Mouse (Mus musculus): ENCODE data around the gene Tex19.2.

The Tex19.2 gene

DNA sequence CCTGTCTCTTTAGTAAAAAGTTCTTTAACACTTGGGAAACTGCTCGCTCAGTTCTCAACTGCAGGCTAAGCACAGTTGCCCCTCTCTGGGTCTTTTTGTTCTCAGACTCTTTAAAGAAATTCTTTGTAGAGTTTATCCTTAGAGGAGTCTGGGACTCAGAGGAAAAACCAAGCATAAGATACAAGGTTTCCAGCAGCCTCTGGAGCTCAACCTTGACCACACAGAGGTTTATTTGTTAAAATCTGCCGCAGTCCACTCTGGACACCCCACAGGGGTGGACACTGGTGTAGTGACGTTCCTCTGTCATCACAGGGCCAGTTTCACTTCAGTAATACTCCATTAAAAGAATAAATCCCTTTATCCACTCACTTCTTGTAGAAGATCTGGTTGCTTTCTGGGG, at the start of gene Tex19.2:
Tex19.2 (minus strand) TSS at position 101 of the 400 bp plus-strand sequence.
- DNase-seq (ENCODE audit: low read depth, low spot score) = no peak

- no peak for DNase-seq (ENCODE audit: low read depth, low spot score)
These were observed 45.3 kb upstream of the Tex19.2 start for GRCm38 (mm10) chr11:121163751-121164150.

GRCm38 (mm10) chr11:121160636-121161346, 42.3 kb upstream of the Tex19.2 start:
- no peak for DNase-seq (ENCODE audit: low read depth, low spot score)

- DNase-seq (ENCODE audit: low read depth, low spot score) = no peak
These were observed 41.5 kb upstream of the Tex19.2 start, which contains the start of gene Uts2r for GRCm38 (mm10) chr11:121159971-121160370. TSS of gene Uts2r (plus strand) at chr11:121160271.

- no peak for DNase-seq (ENCODE audit: low read depth, low spot score)
These were observed 38.0 kb upstream of the Tex19.2 start for GRCm38 (mm10) chr11:121156411-121156891.

GRCm38 (mm10) chr11:121154203-121154602, 35.7 kb upstream of the Tex19.2 start:
- DNase-seq (ENCODE audit: low read depth, low spot score) = no peak

DNA sequence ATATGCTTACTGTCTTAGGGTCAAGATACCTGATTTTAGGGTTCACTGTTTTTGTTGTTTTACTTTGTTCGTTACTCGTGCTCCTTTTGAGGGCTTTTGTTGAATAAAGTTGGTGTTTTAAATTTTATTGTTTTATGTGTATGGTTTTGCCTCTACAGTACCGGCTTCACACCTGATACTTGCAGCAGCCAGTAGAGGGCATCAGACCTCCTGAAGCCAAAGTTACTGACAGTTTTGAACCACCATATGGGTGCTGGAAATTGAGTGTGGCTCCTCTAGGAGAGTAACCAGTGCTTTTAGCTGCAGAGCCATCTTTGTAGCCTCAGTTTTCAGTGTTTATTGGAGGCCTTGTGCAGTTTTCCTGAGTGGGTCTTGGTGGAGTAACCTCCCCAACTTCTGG, 29.7 kb upstream of the Tex19.2 start:
- DNase-seq (ENCODE audit: low read depth, low spot score) = no peak

- no peak for DNase-seq (ENCODE audit: low read depth, low spot score)
These were observed 27.4 kb upstream of the Tex19.2 start, which contains the start of gene Tex19.1 for GRCm38 (mm10) chr11:121145865-121146264. TSS of gene Tex19.1 (plus strand) at chr11:121146143.

- DNase-seq (ENCODE audit: low read depth, low spot score) = no peak
These were observed 25.0 kb upstream of the Tex19.2 start for GRCm38 (mm10) chr11:121143325-121144015.

DNA sequence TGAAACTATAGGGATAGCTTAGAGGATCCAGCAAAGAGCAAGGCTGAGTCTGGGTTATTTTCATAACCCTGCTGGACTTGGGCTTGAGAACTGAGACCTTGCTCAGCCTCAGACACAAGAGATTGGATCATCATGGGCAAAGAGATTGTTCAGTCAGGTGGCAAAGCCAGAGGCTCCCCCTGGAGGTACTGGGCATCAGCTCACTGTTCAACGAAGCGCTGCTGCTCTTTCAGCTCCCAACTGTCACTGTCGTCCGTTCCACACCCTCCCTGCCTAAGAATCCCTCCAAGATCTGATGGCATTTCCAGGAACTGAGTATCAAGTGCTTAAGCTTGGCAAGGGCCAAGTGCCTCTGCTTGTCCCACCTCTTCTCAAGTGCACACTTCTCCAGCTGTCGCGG, 20.3 kb upstream of the Tex19.2 start:
- DNase-seq (ENCODE audit: low read depth, low spot score) = no peak

- DNase-seq (ENCODE audit: low read depth, low spot score) = no peak
These were observed 19.2 kb upstream of the Tex19.2 start for GRCm38 (mm10) chr11:121137682-121138081.

DNA sequence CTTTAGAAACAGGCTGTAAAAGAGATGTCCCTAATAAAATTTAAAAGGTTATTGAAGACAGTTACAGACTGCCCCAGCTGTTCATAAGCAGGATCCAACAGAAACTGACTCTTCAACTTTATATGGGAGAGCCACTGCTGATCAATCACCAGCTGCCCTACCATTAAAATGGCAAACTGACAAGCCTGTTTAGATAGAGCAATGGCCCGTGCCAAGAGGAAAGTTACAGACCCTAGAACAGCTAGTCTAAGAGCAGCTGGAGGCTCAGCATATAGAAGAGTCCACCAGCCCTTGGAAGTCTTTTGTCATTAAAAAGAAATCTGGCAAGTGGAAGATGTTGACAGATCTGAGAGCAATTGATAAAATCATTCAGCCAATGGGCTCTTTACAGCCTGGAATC, 16.1 kb upstream of the Tex19.2 start:
- no peak for DNase-seq (ENCODE audit: low read depth, low spot score)

DNA sequence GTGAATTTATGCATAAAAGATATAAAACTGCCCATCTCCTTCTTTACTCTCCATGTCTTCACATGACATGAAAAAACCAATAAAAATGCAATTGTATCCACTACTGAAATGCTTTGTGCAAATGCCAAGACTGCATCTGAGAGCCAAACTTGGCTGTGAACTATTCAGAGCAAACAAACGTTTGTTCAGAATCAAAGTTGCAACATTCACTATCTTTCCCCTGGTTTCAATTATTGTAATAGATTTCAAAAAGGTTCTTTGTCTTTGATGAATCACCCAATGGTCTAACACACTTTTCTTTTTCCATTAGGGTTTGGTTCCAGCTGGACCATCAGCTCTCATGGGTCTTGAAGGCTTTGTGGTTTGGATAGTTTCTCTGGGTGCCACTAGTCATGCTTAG, 11.1 kb upstream of the Tex19.2 start:
- DNase-seq (ENCODE audit: low read depth, low spot score) = no peak

DNA sequence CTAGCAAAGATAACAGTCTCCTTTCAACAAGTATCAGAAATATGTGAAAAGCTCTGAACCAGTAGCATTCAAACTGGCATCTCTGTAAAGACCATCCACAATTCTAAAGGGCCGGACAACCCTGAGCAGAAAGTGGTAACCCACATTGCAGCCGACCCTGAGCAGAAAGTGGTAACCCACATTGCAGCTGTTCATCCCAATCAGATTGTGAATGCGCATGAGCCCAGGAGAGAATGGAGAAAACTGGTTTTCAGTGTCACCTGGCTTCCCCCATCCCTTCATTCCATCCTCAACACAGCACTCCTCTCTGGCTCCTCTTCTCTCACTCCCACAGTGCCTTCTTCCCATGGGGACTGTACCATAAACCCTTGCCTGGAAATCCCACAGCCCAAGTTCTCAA, 9.0 kb upstream of the Tex19.2 start:
- no peak for DNase-seq (ENCODE audit: low read depth, low spot score)

DNA sequence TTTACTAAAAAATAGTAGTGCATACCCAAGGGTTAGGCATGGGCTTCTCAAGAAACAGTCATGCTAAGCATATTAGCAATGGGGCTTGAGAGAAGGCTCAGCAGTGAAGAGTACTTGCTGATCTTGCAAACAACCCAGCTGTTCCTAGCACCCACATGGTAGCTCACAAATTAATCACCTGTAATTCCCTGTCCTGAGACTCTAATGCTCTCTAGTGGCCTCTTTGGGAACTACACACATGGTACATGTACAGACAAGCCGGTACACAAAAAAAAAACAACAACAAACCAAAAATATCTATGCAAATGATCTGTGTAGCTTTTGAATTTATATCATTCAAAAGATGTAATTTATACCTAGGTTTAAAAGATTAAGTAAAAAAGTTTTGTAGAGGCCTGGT, 7.9 kb upstream of the Tex19.2 start:
- DNase-seq (ENCODE audit: low read depth, low spot score) = no peak

- DNase-seq (ENCODE audit: low read depth, low spot score) = no peak
These were observed 7.2 kb upstream of the Tex19.2 start for GRCm38 (mm10) chr11:121125522-121126172.

- DNase-seq (ENCODE audit: low read depth, low spot score) = no peak
These were observed 5.0 kb upstream of the Tex19.2 start for GRCm38 (mm10) chr11:121123438-121123837.

DNA sequence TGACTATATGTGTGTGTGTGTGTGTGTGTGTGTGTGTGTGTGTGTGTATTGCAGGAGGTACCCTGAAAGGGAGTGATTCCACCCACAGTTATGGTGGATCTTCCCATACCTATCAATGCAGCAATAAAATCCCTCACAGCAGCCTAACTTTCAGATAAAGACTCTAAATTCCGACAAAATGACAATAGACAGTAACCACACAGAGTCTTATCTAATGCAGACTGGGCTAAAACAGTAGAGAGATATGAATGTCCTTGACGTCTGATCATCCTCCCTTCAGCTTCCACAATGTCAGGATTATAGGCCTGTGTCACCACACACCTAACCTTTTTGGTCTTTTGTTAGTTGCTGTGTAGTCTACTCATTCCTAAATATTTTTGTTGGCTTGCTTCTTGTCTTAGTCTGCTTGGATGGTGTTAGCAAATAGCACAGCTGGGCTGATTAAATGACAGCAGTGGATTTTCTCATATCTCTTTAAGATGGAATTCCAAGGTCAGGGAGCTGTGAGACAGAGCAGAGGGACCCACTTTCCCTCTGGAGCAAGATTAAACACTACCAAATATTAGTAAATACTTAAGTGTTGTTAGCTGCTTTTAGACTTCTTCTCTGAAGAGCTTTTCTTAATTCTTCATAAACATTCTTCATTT, 3.7 kb upstream of the Tex19.2 start:
- no peak for DNase-seq (ENCODE audit: low read depth, low spot score)

GRCm38 (mm10) chr11:121121151-121121550, 2.7 kb upstream of the Tex19.2 start:
- DNase-seq (ENCODE audit: low read depth, low spot score) = no peak

- no peak for DNase-seq (ENCODE audit: low read depth, low spot score)
These were observed 371 bp downstream of the Tex19.2 start for GRCm38 (mm10) chr11:121118106-121118505.

GRCm38 (mm10) chr11:121112091-121112775, 6.2 kb downstream of the Tex19.2 start:
- DNase-seq (ENCODE audit: low read depth, low spot score) = no peak
